ENCODE assay signal across 8 mouse cellular contexts in the genomic region with DNA sequence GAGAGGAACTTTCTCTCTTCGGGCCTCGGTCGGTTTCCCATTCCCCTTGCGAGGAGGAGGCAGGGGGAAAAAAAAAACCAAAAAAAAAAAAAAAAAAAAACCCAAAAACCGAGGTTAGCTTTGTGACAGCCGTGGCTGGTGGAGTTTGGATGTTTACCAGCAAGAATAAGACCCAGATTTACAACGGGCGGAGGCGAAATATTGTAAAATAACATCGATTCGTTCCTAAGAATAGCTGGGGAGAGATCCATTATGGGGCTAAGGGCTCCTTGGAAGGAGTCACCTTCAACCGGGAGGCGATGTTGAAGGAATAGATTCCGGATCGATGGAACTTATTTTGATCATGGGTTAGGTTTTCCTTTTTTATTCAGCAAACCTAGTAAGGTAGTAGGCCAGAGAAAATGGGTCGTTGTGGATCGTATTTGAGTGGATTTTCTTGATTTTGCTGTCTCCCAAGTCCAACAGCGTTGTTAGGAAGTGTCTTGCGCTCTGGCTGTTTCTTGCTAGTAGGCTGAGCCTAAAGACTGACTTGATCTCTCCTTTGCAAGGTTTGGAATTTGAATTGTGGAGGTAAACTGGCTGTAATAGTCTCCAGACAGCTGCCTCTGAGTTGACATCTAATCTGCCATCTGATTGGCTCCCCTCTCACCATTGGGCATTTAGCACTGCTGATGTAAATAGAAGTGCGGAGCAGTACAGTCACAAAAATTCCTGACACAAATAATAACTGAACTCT. TPM values are rescaled to one million over a fixed set of nuclear protein-coding genes. Genes with fewer than 3 reads are reported as not detected.
DNase-seq lines count a peak whose midpoint lies in the region; ATAC-seq and TF ChIP-seq lines count a peak whose summit lies in the region.

No protein-coding gene starts in this region.

- H3K27me3 ChIP-seq in heart, embryonic 16.5 days (ENCODE audit: control insufficient read depth, insufficient read depth, low read length), result no peaks in the 10 kb centered on the region
- no peaks in the 10 kb centered on the region for H3K27me3 ChIP-seq in limb, embryonic 12.5 days
- no peaks in the 10 kb centered on the region for H3K27me3 ChIP-seq in midbrain, embryonic 15.5 days (replicated peaks)

- H3K27ac ChIP-seq in cortical plate, adult 2 months (ENCODE audit: insufficient read depth, low read length), result peak overlapping the region; percentile 41
- peak overlapping the region; percentile 99 for H3K27ac ChIP-seq in heart, embryonic 16.5 days (ENCODE audit: low read length)
- H3K27ac ChIP-seq in limb, embryonic 12.5 days, result peak overlapping the region; percentile 100
- peak overlapping the region; percentile 100 for H3K27ac ChIP-seq in midbrain, embryonic 15.5 days

- H3K9ac ChIP-seq in heart, embryonic 16.5 days (ENCODE audit: low read length), result peak overlapping the region; percentile 98
- peak overlapping the region; percentile 100 for H3K9ac ChIP-seq in limb, embryonic 12.5 days (replicated peaks)
- H3K9ac ChIP-seq in midbrain, embryonic 15.5 days, result peak overlapping the region; percentile 99

- no peaks in the 10 kb centered on the region for H3K36me3 ChIP-seq in heart, embryonic 16.5 days (ENCODE audit: control insufficient read depth, insufficient read depth)
- H3K36me3 ChIP-seq in limb, embryonic 12.5 days, result no peaks in the 10 kb centered on the region
- no peaks in the 10 kb centered on the region for H3K36me3 ChIP-seq in midbrain, embryonic 15.5 days (replicated peaks)

- under 1% methylated on average over 20 of the region's 20 CpGs for WGBS in heart, embryonic 16.5 days
- under 1% methylated on average over 20 of the region's 20 CpGs for WGBS in limb, embryonic 12.5 days
- WGBS in midbrain, embryonic 15.5 days, result under 1% methylated on average over 20 of the region's 20 CpGs

- TF ChIP-seq POLR2A in cortical plate, adult 2 months (IDR thresholded peaks at IDR 0.05; ENCODE audit: extremely low read depth, insufficient read depth, low read length), result peak; percentile 42; the same call in 1 of the 2 replicates

- no peaks in the 10 kb centered on the region for H3K9me3 ChIP-seq in heart, embryonic 16.5 days (replicated peaks; ENCODE audit: control insufficient read depth, low read length)
- no peaks in the 10 kb centered on the region for H3K9me3 ChIP-seq in limb, embryonic 12.5 days
- H3K9me3 ChIP-seq in midbrain, embryonic 15.5 days, result no peaks in the 10 kb centered on the region

- DNase-seq in frontal cortex, postnatal 14 days (ENCODE audit: low spot score in 2 of 2), result no peak
- DNase-seq in CD4-positive helper T cell, adult 2 months (ENCODE audit: low read depth, low spot score), result peak; percentile 36
- no peak for DNase-seq in frontal cortex, postnatal 10 days (ENCODE audit: low spot score in 2 of 2)

- H3K4me3 ChIP-seq in cortical plate, adult 2 months (ENCODE audit: insufficient read depth, low read length), result peak overlapping the region; percentile 98
- peak overlapping the region; percentile 82 for H3K4me3 ChIP-seq in heart, embryonic 16.5 days (ENCODE audit: low read length)
- H3K4me3 ChIP-seq in limb, embryonic 12.5 days (replicated peaks), result peak overlapping the region; percentile 97
- H3K4me3 ChIP-seq in midbrain, embryonic 15.5 days, result peak overlapping the region; percentile 69

- peak; percentile 7; the same call in 1 of the 2 replicates for ATAC-seq in frontal cortex, adult (ENCODE audit: low TSS enrichment)
- no peak for ATAC-seq in heart, embryonic 16.5 days (replicated peaks; ENCODE audit: extremely low read depth, insufficient read depth, low FRiP score)
- ATAC-seq in limb, embryonic 12.5 days (ENCODE audit: insufficient number of reproducible peaks, insufficient read depth, low FRiP score, low TSS enrichment, low read depth), result no peak
- no peak for ATAC-seq in midbrain, embryonic 15.5 days (replicated peaks)

- peaks cover 8% of the 10 kb centered on the region for H3K4me1 ChIP-seq in cortical plate, adult 2 months (ENCODE audit: control insufficient read depth, insufficient read depth, low read length)
- peaks cover 28% of the 10 kb centered on the region for H3K4me1 ChIP-seq in heart, embryonic 16.5 days (ENCODE audit: control insufficient read depth, insufficient read depth, low read length)
- H3K4me1 ChIP-seq in limb, embryonic 12.5 days (replicated peaks), result peaks cover 40% of the 10 kb centered on the region
- H3K4me1 ChIP-seq in midbrain, embryonic 15.5 days, result peaks cover 38% of the 10 kb centered on the region

- TF ChIP-seq CTCF in cortical plate, adult 2 months (IDR thresholded peaks at IDR 0.05; ENCODE audit: extremely low read depth, insufficient read depth, low read length), result no peak

- peak overlapping the region; percentile 76 for H3K4me2 ChIP-seq in heart, embryonic 16.5 days (ENCODE audit: low read depth, low read length)
- peak overlapping the region; percentile 77 for H3K4me2 ChIP-seq in limb, embryonic 12.5 days
- peak overlapping the region; percentile 73 for H3K4me2 ChIP-seq in midbrain, embryonic 15.5 days

RNA-seq across cellular contexts. Expression of gene Arid1b, which starts 2.9 kb away (rescaled TPM):
- polyA plus RNA-seq in cortical plate, adult 2 months (2012; rRNA removed), result 22.8 and 24.4 TPM in 2 replicates
- polyA plus RNA-seq in heart, embryonic 16.5 days (2015; fragmentation: Nextera tagmentation; extraction: Ambion mirVana), result 7.1 TPM in 2 replicates
- 17.8 and 18.2 TPM in 2 replicates for polyA plus RNA-seq in limb, embryonic 12.5 days (2016; fragmentation: Nextera tagmentation; extraction: Ambion mirVana)
- polyA plus RNA-seq in midbrain, embryonic 15.5 days (2015; fragmentation: Nextera tagmentation; extraction: Ambion mirVana), result 14.4 and 16.5 TPM in 2 replicates

Comparison
In these comparisons a context has a peak if more than half of its experiments do, and no peak if none do; other contexts are left out.
1. H3K27ac ChIP-seq: peak in every context shown above with its lines; median percentile 100 in limb, embryonic 12.5 days; 100 in midbrain, embryonic 15.5 days; 99 in heart, embryonic 16.5 days; 41 in cortical plate, adult 2 months.